Mouse (Mus musculus): ENCODE data around the gene Hspa12b.

Gene Hspa12b

DNA sequence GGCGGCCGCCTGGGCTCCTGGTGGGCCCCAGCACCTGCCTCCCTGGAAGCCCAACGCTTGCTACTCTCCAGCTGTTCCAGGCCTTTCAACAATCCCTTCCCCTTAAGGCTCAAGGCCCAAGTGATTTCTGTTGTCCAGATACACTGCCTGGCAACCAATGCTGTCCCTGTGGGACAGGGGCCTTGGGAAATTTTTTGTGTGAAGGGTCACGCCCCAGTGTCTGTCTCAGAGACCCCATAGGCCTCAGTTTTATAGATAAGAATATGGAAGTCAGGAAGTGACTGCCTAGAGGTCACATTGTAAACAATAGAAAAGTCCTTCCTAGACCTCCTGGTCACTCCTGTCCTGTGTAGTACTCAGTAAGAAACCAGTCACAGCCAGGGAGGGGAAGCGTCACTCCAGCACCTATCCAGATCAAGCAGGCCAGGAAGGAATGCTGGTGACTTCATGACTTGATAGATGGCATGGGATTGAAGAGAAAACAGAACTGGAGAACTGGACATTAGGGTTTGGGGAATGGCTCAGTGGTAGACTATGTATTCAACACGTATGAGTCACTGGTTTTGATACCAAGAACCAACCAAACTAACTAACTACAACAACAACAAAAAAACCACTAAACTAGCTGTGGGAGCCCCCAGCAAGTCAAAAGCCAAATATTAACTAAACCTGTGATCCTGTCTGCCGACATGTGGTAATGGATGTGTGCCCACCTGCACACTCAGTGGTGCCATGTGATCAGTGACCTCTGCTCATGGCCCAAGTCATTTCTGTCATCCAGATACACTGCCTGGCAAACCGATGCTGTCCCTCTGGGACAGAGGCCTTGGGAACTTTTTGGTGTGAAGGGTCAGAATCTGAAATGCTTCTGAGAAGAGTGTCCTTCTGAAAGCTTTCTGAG lies 21.5 kb downstream of the Hspa12b start:
- DNase-seq (ENCODE audit: low read depth, low spot score), result no peak

DNA sequence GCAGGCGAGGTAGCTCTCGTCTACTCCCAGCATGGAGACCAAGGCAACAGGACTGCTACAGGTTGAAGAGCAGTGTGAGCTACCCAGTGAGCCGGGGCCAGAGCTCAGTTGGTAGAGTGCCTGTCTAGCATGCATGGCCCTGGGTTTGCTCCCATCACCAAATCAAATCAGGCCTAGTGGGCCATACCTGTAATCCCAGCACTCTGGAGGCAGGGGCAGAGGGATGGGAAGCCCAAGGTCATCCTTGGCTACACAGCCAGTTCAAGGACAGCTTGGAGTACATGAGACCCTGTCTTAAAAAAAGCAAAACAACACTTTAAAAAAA lies 22.1 kb downstream of the Hspa12b start:
- DNase-seq (ENCODE audit: low read depth, low spot score), result no peak

DNA sequence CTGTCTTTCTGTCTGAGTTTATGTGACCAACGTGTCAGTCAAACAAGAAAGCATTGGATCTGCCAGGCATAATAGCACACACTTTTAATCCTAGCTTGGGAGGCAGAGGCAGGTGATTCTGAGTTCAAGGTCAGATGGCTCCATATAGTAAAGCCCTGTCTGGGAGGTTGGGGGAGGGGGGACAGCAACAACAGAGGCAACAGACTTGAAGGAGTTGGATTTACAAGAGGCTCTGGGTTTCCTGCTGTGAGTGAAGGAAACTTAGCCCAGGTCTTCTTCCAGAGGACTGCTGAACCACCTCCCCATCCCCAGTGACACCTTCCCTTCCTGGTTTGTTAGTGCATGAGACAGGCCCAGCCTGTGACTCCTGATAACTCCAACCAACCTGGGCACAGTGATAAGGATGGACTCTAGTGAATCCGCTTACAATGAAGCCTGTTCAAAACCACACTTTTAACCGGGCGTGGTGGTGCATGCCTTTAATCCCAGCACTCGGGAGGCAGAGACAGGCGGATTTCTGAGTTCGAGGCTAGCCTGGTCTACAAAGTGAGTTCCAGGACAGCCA lies 25.2 kb downstream of the Hspa12b start:
- DNase-seq (ENCODE audit: low read depth, low spot score), result no peak

DNA sequence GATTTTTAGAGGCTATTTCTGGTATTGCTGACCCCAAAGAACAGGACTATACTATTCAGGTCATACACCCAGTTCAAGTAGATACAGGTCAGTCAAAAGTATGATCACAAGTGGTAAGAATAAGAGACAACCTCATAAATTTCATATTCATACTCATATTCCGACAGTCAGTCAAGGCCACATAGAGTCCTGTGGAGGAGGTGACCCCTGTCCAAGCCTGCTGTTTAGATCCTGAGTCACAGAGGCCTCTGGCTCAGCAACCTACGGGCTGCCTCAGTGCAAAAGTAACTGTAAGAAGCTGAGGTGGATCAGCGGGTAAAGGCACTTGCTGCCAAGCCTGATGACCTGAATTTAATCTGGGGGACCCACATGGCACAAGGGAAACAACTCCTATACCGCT lies 27.0 kb downstream of the Hspa12b start:
- no peak for DNase-seq (ENCODE audit: low read depth, low spot score)

DNA sequence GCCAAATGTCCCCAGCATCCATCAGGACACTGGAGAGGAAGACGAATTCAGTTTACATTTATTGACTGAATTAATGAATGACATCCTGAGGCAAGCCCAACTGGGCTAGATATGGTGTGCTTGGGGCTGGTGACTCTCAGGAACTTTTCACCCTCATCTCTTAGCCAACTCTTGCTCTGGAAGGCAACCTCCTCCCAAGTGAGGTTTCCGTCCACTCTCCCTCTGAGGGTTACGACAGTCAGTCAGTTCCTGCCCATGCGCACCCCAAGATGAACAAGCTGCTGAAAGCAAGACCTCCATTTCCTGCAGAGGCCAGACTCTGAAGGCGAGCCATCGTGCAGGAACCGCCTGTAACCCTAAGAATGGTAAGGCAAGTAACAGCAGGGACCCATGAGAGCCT lies 29.9 kb downstream of the Hspa12b start:
- no peak for DNase-seq (ENCODE audit: low read depth, low spot score)

DNA sequence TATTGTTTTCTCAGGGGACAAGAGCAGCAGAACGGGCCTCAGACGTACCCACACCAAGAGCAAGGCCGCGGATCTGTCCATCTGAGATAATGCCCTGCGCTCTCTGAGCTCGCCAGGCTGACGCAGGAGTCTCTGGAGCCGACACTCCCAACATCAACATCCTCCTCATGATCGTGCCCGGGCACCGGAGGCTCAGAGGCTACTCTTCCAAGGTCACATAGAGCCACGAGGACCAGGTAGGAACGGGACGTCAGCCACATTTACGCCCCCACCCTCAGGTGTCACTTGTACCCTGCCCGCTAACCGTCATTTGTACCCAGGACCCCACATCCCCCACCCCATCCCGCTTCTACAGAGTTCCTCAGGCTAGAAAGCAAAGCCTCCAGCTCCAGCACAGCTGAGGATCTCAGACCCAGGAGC lies 32.4 kb downstream of the Hspa12b start:
- no peak for DNase-seq (ENCODE audit: low read depth, low spot score)

DNA sequence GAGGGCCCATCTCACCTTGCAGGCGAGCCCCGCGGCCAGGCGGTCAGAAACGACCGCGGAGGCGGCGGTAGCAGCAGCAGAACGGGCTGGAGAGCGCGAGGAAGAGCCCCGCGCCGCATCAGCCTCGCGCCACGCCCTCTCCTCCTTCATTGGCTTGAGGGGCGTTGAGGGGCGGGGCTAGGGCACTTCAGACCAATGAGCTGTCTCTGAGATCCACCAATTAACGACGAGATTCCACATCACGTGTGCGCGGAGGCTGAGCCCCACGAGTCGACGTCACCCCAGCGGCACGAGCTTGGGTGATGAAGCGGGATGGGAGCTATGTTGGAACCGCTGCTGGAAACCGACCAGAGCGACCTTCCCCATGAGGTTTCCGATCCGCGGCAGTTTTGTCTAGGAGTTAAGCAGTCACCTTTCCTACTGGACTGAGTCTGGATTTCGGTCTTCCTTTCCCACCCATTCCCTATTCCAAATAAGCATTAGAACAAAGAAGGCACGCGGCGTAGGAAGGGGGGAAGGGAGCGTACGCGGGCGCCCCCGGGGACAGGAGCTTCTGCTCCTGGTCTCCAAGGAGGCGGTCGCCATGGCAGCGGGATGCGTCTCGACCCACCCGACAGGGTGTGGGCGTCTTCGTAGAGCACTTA lies 33.0 kb downstream of the Hspa12b start, which contains the start of gene 1700037H04Rik:
TSS of gene 1700037H04Rik (minus strand) at position 144 of the 644 bp plus-strand sequence.
- peak; percentile 98 for DNase-seq (ENCODE audit: low read depth, low spot score)

DNA sequence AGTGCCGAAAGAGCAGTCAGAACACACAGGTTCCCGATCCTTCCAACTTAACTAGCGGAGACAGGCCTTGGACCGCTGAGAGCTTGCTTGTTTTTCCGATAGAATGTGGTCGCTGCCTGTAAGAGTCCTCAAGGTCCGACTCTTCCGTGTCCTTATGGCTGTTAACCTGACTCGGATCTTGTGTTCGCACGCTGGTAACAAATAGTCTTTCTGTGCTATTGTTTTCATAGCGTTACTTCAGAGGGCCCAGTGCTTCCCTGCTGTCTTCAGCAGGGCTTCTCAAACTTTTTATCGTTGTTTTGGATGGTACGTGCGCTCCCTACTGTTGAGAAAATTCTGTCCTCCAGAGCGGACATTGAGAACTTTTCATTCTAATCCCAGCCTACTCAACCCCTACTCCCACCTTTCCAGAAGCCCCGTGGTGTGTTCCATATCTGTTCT lies 33.6 kb downstream of the Hspa12b start:
- DNase-seq (ENCODE audit: low read depth, low spot score), result no peak

DNA sequence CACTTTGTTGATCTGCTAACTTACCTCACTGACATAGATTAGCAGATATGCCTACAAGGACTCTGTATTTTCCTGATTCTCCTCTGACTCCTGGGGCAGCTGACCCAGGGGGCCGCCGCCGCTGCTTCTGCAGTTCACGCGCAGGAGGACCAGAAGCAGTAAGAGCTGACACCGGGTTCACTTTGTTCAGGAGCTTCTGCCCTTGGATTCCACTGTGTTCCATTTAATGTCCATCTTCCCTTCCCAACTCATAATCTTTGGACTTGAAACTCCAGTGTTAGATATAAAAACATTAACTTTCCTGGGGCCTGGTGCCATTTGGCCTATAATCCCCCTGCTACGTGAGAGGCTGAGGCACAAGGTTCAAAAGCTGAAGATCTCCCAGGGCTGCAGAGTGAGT lies 36.8 kb downstream of the Hspa12b start:
- DNase-seq (ENCODE audit: low read depth, low spot score), result no peak

DNA sequence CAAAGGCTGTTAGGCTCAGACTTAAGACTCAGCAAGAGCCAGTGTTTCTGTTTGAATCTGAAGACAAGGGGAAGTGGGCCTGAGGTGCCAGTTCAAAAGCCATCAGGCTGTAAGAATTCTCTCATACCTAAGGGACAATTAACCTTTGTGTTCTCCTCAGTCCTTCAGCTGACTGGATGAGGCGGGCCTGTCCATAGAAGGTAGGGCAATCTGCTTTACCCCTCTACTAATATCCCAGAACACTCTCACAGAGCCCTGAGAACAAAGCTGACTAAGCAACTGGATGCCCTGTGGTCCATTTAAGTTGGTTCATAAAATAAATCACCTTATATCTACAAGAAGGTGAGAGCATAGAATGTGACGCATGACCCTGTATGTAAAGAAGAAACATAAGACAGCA lies 39.1 kb downstream of the Hspa12b start:
- no peak for DNase-seq (ENCODE audit: low read depth, low spot score)

DNA sequence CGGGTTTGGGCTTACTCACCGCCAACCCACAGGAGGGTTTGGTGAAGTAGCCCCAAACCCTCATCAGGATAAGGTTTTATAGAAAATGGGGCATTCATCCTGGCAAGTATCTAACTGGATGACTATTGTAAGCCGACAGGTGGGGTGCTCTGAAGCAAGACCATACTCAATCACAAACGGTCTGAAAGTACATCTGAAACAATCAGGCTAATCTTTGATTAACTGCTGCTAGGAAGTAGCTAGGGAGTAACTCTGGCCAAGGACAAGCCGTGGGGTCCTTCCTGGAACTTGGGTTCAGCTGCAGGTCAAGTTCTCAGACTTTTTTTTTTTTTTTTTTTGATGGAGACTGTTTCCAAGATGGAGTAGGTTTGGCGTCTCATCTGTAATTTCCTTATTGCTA lies 40.9 kb downstream of the Hspa12b start:
- DNase-seq (ENCODE audit: low read depth, low spot score), result no peak

DNA sequence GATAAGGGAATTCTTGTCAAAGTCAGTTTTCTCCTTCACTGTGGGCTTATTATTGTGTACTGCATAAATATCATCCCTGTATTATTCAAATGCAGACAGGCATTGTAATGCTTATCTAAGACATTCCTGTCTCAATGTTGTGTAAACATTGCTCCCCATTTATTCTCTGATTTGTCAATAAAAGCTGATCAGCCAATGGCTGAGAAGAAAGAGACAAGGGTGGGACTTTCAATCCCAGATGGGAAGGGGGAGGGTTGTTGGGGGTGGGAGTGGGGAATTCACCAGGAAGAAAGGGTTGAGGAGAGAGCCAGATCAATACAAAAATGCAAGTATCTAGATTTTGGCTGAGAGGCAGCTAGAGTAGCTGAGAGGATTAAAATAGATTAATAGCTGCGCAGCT lies 41.8 kb downstream of the Hspa12b start:
- no peak for DNase-seq (ENCODE audit: low read depth, low spot score)

DNA sequence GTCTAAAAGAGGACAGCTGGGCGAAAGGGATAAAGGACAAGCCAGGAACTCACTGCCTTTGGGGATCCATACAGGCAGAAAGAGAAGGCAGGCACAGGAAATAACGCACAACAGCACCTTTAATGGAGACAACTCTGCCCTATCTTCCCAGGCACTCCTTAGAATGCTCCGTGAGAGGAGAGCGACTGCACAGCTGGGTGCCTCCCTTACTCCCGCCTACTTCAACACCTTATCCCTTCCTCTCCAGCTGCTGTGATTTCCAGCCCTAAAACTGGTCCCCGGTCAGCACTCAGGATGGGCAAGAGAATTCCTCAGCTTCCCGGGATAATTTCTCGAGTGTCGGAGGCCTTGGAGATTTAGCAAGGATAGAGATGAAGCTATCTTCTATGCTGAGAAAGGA lies 43.9 kb downstream of the Hspa12b start:
- no peak for DNase-seq (ENCODE audit: low read depth, low spot score)

DNA sequence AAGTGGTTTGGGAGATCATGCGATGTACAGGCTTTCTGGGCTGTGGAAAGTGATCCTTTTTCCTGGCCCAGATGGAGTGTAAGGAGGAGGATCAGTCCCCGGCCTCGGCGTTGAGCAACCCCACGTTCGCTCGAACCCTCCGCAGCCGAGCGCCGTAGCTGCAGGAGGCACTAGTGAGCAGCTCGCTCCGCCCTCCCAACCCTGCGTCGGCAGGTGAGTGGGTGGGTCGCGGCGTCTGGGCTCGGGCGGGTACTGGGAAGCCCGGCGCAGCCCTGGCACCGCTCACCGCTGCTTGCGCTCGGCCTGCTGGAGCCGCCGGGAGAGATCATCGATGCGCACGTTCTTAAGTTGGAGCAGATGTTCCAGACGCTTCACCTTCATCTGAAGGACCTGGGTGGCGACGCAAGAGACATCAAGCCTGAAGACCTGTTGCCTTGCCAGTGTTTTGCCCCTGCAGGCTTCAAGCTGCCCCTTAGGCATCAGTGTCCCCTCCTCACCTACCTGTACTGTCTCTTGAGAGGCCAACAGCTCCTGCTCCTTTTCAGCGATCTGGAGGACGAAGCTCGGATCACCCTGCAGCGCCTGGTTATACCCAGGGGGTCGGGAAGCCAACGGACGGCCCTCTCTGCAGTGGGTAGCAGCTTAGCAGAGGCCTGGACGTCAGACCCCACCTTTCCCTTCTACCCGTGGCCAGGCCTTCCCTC lies 44.5 kb downstream of the Hspa12b start:
- no peak for DNase-seq (ENCODE audit: low read depth, low spot score)

DNA sequence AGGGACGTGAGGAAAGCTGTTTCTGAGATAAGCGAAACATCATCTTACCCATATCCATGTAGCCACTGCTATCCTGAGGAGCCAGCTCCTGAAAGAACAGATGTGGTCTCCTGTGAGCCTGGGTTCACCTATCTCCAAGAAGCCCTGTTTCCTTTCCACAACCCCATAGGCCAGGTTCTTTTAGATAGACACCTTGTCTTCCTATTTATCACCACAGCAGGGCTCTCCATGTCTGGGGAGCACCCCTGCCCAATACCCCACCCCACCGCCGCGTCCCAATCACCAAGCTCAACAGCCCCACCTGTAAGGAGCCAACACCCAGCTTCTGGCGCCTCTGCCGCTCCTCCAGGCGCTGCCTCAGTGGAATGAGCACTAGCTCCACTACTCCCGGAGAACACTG lies 45.2 kb downstream of the Hspa12b start:
- DNase-seq (ENCODE audit: low read depth, low spot score), result no peak

DNA sequence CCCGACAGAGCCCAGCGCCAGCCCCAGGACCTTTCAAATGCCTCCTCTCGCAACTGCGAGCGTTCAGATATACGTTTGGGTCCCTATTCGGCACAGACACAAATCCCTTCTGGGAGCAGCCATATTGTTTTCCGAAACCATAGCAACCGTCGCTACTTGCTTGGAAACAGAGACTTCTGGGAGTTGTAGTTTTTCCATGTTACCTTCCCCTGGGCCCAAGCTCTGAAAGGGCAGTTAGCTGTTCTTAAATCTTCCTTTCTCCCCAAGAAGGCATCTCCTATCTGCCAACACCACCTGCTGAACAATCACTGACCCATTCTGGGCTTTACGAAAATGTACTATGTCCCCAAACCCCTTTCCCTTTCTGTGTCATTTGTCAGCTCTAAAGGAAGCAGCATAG lies 47.6 kb downstream of the Hspa12b start:
- DNase-seq (ENCODE audit: low read depth, low spot score), result peak; percentile 63

DNA sequence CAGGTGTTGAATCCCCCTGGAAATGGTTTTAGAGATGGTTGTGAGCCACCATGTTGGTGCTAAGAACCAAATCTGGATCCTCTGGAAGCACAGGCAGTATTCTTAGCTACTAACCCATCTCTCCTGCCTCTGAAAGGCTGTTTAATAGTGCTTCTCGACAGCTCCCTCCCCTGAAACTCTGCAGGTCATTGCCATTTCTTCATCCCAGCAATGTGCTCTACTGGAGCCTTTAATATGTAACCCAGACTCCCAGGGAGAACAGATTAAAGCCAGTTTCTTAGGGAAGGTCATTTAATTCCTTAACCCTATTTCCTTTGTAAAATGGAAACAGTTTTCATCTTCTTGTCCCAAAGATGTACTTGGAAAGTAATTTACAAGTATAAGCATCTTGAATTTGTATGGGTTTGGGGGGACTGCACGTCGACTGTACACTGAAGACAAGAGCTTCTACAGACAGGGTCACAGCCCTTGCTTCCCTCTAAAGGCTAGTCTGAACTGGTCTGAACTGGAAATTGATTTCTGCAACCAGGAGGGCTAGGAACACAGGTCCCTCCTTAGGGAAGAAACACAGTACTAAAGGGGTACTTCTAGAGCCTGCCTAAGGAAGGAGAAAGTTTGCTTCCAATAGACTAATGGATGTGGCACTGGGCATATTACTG lies 48.3 kb downstream of the Hspa12b start:
- DNase-seq (ENCODE audit: low read depth, low spot score), result no peak

DNA sequence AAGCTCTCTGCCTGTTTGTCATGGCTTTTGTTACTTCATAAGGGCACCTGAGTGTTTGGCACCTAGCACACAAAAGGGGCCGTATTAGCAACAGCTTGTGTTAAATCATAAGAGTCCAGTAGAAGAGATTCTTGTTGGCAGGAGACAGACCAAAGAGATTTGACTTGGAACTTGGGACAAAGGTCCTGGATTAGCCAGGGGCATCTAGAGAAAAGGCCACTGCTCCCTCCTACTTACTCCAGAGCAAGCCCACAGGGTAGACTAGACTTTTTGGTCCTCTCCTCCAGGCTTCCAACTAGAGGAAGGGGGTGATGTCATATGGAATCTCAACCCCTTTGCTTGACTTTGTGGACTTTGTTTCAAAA lies 48.8 kb downstream of the Hspa12b start:
- DNase-seq (ENCODE audit: low read depth, low spot score), result no peak

DNA sequence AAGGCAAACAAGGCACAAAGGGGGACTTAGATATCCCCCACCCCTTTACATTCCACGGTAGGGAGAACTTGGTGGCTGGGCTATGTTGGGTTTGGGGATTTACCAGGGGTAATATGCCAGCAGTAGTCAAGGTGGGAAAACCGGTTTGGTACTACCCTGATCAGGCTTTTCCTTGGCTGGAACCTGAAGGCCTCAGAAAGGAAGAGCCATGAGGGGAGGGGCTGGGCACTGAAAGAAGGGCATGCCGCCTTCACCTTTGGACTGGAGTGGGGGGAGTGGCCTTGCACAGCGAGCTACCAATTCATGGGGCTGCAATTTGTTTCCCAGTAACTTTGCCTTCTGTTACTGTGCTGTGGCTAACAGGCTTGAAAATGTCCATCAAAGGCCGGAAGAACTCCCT lies 49.4 kb downstream of the Hspa12b start:
- no peak for DNase-seq (ENCODE audit: low read depth, low spot score)

DNA sequence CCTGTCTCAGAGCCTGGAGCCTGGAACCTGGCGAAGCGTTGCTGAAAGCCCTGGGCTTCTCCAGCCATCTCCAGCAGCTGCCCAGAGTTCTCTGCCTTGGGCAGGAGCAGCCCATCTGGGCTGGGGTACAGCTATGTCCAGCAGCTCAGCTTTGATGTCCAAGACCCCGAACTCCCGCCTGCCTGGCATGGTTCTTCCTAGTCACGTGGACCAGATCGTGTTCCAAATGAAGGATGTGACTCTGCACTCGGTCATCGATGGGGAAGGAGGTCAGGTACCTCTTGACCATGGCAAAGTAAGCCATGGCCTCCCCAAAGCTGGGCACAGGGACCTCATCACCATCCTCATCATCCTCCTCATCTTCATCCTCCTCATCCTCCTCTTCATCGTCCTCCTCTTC lies 50.9 kb downstream of the Hspa12b start:
- no peak for DNase-seq (ENCODE audit: low read depth, low spot score)

DNA sequence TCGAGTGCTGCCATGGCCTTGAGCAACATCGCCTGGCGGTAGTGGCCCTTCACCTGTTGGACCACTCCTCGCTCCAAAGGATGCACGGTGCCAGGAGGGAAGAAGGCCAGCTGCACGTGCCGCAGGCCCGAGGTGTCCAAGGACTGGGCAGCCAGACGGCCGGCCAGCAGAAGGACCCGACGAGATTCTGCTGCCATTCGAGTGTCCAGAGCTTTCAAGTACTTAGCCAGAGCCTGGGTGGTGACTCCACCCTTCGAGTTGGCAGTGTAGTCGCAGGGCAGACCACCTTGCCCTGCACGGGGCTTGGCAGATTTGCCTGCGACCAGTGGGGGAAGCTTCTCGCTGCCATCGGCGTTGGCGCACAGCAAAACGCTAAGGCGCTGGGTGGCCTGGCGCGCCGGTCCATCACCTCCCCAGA lies 51.8 kb downstream of the Hspa12b start:
- no peak for DNase-seq (ENCODE audit: low read depth, low spot score)
